Comparison of ENCODE assay signal across 9 mouse cellular contexts in genomic region chr9:43263946-43264451, GRCm38 (mm10). TPM values are rescaled to one million over a fixed set of nuclear protein-coding genes. Genes with fewer than 3 reads are reported as not detected.
DNase-seq lines count a peak whose midpoint lies in the region; ATAC-seq lines count a peak whose summit lies in the region.
"Had no signal": no experiment of that assay in that cellular context is flagged by ENCODE, and none has a peak within 500 bp of the region (broad histone marks: within the 10 kb centered on the region; RNA-seq: fewer than 3 reads in every experiment).

No protein-coding gene starts in this region.

- H3K36me3 ChIP-seq in forebrain, embryonic 11.5 days (ENCODE audit: control insufficient read depth, insufficient read depth, low read length): no peaks in the 10 kb centered on the region
- H3K36me3 ChIP-seq in forebrain, embryonic 13.5 days (ENCODE audit: poor library complexity, severe bottlenecking): no peaks in the 10 kb centered on the region
- no peaks in the 10 kb centered on the region for H3K36me3 ChIP-seq in limb, embryonic 15.5 days
- H3K36me3 ChIP-seq: hindbrain, embryonic 15.5 days had no signal

- H3K4me3 ChIP-seq in forebrain, embryonic 11.5 days (ENCODE audit: low read depth, low read length): no peak overlapping the region
- H3K4me3 ChIP-seq in forebrain, embryonic 13.5 days: no peak overlapping the region
- H3K4me3 ChIP-seq in limb, embryonic 15.5 days: no peak overlapping the region
- H3K4me3 ChIP-seq: hindbrain, embryonic 15.5 days had no signal

- DNase-seq in forebrain, embryonic 11.5 days (ENCODE audit: low spot score): peak; percentile 64
- peak; percentile 80 for DNase-seq in embryo, embryonic 10 days (ENCODE audit: low spot score)
- DNase-seq in heart, postnatal 14 days: peak; percentile 67 to 70
- DNase-seq in cerebellum, adult 18-20 months: no peak
- DNase-seq in layer of hippocampus, adult 11-12 months (ENCODE audit: low spot score): no peak
- DNase-seq in layer of hippocampus, postnatal 14 days (ENCODE audit: low spot score in 2 of 2): no peak

- H3K4me2 ChIP-seq in forebrain, embryonic 11.5 days (ENCODE audit: low read depth, low read length, severe bottlenecking): no peak overlapping the region
- H3K4me2 ChIP-seq in forebrain, embryonic 13.5 days: no peak overlapping the region
- no peak overlapping the region for H3K4me2 ChIP-seq in limb, embryonic 15.5 days
- H3K4me2 ChIP-seq: hindbrain, embryonic 15.5 days had no signal

- WGBS in forebrain, embryonic 11.5 days: 24% methylated on average over 11 of the region's 11 CpGs
- WGBS in forebrain, embryonic 13.5 days: 21% methylated on average over 11 of the region's 11 CpGs
- WGBS in limb, embryonic 15.5 days: 18% methylated on average over 11 of the region's 11 CpGs

- H3K9ac ChIP-seq in forebrain, embryonic 11.5 days (ENCODE audit: low read length): no peak overlapping the region; the same call in 1 of the 2 replicates
- no peak overlapping the region for H3K9ac ChIP-seq in forebrain, embryonic 13.5 days
- H3K9ac ChIP-seq in limb, embryonic 15.5 days: no peak overlapping the region
- H3K9ac ChIP-seq: hindbrain, embryonic 15.5 days had no signal

- ATAC-seq in forebrain, embryonic 11.5 days (replicated peaks; ENCODE audit: low FRiP score): peak; percentile 42; the same call in 1 of the 2 replicates
- ATAC-seq in forebrain, embryonic 13.5 days: no peak
- no peak for ATAC-seq in limb, embryonic 15.5 days (ENCODE audit: insufficient number of reproducible peaks, low FRiP score, low TSS enrichment, low read depth)

- H3K27me3 ChIP-seq in forebrain, embryonic 11.5 days (ENCODE audit: control insufficient read depth, insufficient read depth, low read length): no peaks in the 10 kb centered on the region
- H3K27me3 ChIP-seq in forebrain, embryonic 13.5 days: no peaks in the 10 kb centered on the region
- H3K27me3 ChIP-seq in limb, embryonic 15.5 days: no peaks in the 10 kb centered on the region

- peaks cover 11% of the 10 kb centered on the region for H3K4me1 ChIP-seq in forebrain, embryonic 11.5 days (replicated peaks; ENCODE audit: control insufficient read depth, insufficient read depth, low read length)
- H3K4me1 ChIP-seq in forebrain, embryonic 13.5 days: peaks cover 14% of the 10 kb centered on the region
- H3K4me1 ChIP-seq in limb, embryonic 15.5 days: peaks cover 62% of the 10 kb centered on the region
- H3K4me1 ChIP-seq: hindbrain, embryonic 15.5 days had no signal

- H3K9me3 ChIP-seq in forebrain, embryonic 11.5 days (ENCODE audit: control insufficient read depth, low read length): no peaks in the 10 kb centered on the region
- no peaks in the 10 kb centered on the region for H3K9me3 ChIP-seq in forebrain, embryonic 13.5 days (replicated peaks)
- H3K9me3 ChIP-seq in limb, embryonic 15.5 days: no peaks in the 10 kb centered on the region
- H3K9me3 ChIP-seq: hindbrain, embryonic 15.5 days had no signal

- intact Hi-C loops in heart, postnatal 14 days (cut with DNase I): no loop called here

- 0 out of 2 replicates have a peak overlapping the region, but pooled peaks have one; percentile 51 for H3K27ac ChIP-seq in forebrain, embryonic 11.5 days (ENCODE audit: low read depth, low read length)
- H3K27ac ChIP-seq in forebrain, embryonic 13.5 days: no peak overlapping the region
- H3K27ac ChIP-seq in limb, embryonic 15.5 days: peak overlapping the region; percentile 95
- H3K27ac ChIP-seq: hindbrain, embryonic 15.5 days had no signal

RNA-seq across cellular contexts. Expression of gene Oaf, which starts 24.3 kb away (rescaled TPM):
- polyA plus RNA-seq in forebrain, embryonic 11.5 days (2014; fragmentation: Nextera tagmentation; extraction: Ambion mirVana): 38.9 and 46.7 TPM in 2 replicates
- polyA plus RNA-seq in forebrain, embryonic 13.5 days (2015; fragmentation: Nextera tagmentation; extraction: Ambion mirVana): 7.6 and 9.1 TPM in 2 replicates
- 10 to 100 TPM; 13.0 to 14.9 TPM for total RNA-seq in heart, postnatal 14 days (2021)
- 78.4 and 102 TPM in 2 replicates for polyA plus RNA-seq in limb, embryonic 15.5 days (2015; fragmentation: Nextera tagmentation; extraction: Ambion mirVana)
- total RNA-seq in layer of hippocampus, postnatal 14 days (2021): 10 to 100 TPM; 18.2 to 24.4 TPM

RNA-seq across cellular contexts. Expression of gene Trim29, which starts 46.6 kb away (rescaled TPM):
- 1.3 and 1.6 TPM in 2 replicates for polyA plus RNA-seq in forebrain, embryonic 11.5 days (2014; fragmentation: Nextera tagmentation; extraction: Ambion mirVana)
- 0.13 TPM in 1 of 2 replicates, not detected in the other for polyA plus RNA-seq in forebrain, embryonic 13.5 days (2015; fragmentation: Nextera tagmentation; extraction: Ambion mirVana)
- under 1 TPM; 0.17 to 0.34 TPM for total RNA-seq in heart, postnatal 14 days (2021)
- polyA plus RNA-seq in limb, embryonic 15.5 days (2015; fragmentation: Nextera tagmentation; extraction: Ambion mirVana): 177 and 186 TPM in 2 replicates
- under 1 TPM; 0.44 to 0.67 TPM for total RNA-seq in layer of hippocampus, postnatal 14 days (2021)
- polyA plus RNA-seq: hindbrain, embryonic 15.5 days had no signal

RNA-seq across cellular contexts. Expression of gene Pou2f3, which starts 53.8 kb away (rescaled TPM):
- polyA plus RNA-seq in forebrain, embryonic 11.5 days (2014; fragmentation: Nextera tagmentation; extraction: Ambion mirVana): not detected in 2 replicates
- not detected in 2 replicates for polyA plus RNA-seq in forebrain, embryonic 13.5 days (2015; fragmentation: Nextera tagmentation; extraction: Ambion mirVana)
- not detected for total RNA-seq in heart, postnatal 14 days (2021)
- polyA plus RNA-seq in limb, embryonic 15.5 days (2015; fragmentation: Nextera tagmentation; extraction: Ambion mirVana): 10.2 and 11.8 TPM in 2 replicates
- total RNA-seq in layer of hippocampus, postnatal 14 days (2021): not detected

Comparison
In these comparisons a context has a peak if more than half of its experiments do, and no peak if none do; other contexts are left out.
1. DNase-seq: peak in forebrain, embryonic 11.5 days (single experiment), embryo, embryonic 10 days (single experiment) and heart, postnatal 14 days (2 of 2); none in cerebellum, adult 18-20 months (0 of 2), layer of hippocampus, adult 11-12 months (single experiment) and layer of hippocampus, postnatal 14 days (0 of 2).
2. RNA of gene Trim29, which starts 46.6 kb away (polyA plus RNA-seq): 177 to 186 TPM in limb, embryonic 15.5 days; 1.3 to 1.6 TPM in forebrain, embryonic 11.5 days and 0.13 TPM in forebrain, embryonic 13.5 days; every median in the first group is over 10 times any median in the second.
3. RNA of gene Pou2f3, which starts 53.8 kb away (polyA plus RNA-seq): 10.2 to 11.8 TPM in limb, embryonic 15.5 days; not detected in forebrain, embryonic 11.5 days and not detected in forebrain, embryonic 13.5 days; every median in the first group is over 10 times any median in the second.